Mouse (Mus musculus) forebrain, postnatal 0 days (tissue): ENCODE measurements around the gene Rhoj. TPM values are rescaled to one million over a fixed set of nuclear protein-coding genes. Genes with fewer than 3 reads are reported as not detected.

Source experiments
- ATAC-seq: fragments of 200-750 bp; cut with Nextera tagmentation; 2 replicates; pipeline ENCODE4 v1.8.0; 2017; ENCODE audit warnings: mild to moderate bottlenecking, moderate library complexity
- DNase-seq: peaks from one replicate; pipeline ENCODE4 v3.0.0-alpha.2; 2015
- H3K27ac ChIP-seq: fragments of 300-500 bp; sonication (generic); 2 replicates; pipeline ENCODE4 v1.5.1; 2014; ENCODE audit warnings: low read depth, mild to moderate bottlenecking, antibody characterized with exemption, low read length, moderate library complexity, mixed read lengths
- H3K27me3 ChIP-seq: fragments of 300-500 bp; sonication (generic); 2 replicates; pipeline ENCODE4 v1.6.1; 2014; ENCODE audit warnings: mild to moderate bottlenecking, low read length, mixed read lengths; ENCODE audit not compliant: insufficient read depth
- H3K36me3 ChIP-seq: fragments of 300-500 bp; sonication (generic); 2 replicates; pipeline ENCODE4 v1.6.1; 2014; ENCODE audit warnings: mild to moderate bottlenecking, moderate library complexity; ENCODE audit not compliant: insufficient read depth
- H3K4me1 ChIP-seq: fragments of 300-500 bp; sonication (generic); 2 replicates; pipeline ENCODE4 v1.6.1; 2014; ENCODE audit warnings: antibody characterized with exemption; ENCODE audit not compliant: insufficient read depth
- H3K4me2 ChIP-seq: fragments of 300-500 bp; sonication (generic); 2 replicates; pipeline ENCODE4 v1.6.1; 2014; ENCODE audit warnings: low read depth, mild to moderate bottlenecking, moderate library complexity
- H3K4me3 ChIP-seq: fragments of 300-500 bp; sonication (generic); 2 replicates; pipeline ENCODE4 v1.5.1; 2014; ENCODE audit warnings: low read depth, low read length, mixed read lengths
- H3K9ac ChIP-seq: fragments of 300-500 bp; sonication (generic); 2 replicates; pipeline ENCODE4 v1.6.1; 2014; ENCODE audit warnings: mild to moderate bottlenecking
- H3K9me3 ChIP-seq: fragments of 300-500 bp; sonication (generic); 2 replicates; pipeline ENCODE4 v1.6.1; 2016; ENCODE audit warnings: low read length
- CTCF ChIP-seq: sonication (generic); IDR thresholded peaks from 2 replicates; pipeline ENCODE4 v1.5.1; 2016; ENCODE audit warnings: antibody characterized with exemption, control low read depth, low read depth
- WGBS: fragments of 180-500 bp; shearing (Covaris S2); extraction: QIAGEN DNeasy Blood & Tissue Kit; methylation state at CpG from one replicate; pipeline ENCODE4 v1.1.7; 2014; 5-methylcytosine and 5-hydroxymethylcytosine counted together
- polyA plus RNA-seq: library from polyadenylated mRNA; unstranded; fragments of >200 nt; fragmentation: Nextera tagmentation; extraction: Ambion mirVana; gene quantifications from 2 replicates; pipeline ENCODE4 v1.2.1, GENCODE M21; 2015
- total RNA-seq: library from RNA; depleted of rRNA; stranded (reverse); fragments of >200 nt; gene quantifications from 2 replicates; pipeline ENCODE4 v1.2.3, GENCODE M21; 2014

Gene Rhoj
- total and polyA plus RNA-seq, 2 experiments from 2014 or later, result 11.4 to 11.9 TPM

DNA sequence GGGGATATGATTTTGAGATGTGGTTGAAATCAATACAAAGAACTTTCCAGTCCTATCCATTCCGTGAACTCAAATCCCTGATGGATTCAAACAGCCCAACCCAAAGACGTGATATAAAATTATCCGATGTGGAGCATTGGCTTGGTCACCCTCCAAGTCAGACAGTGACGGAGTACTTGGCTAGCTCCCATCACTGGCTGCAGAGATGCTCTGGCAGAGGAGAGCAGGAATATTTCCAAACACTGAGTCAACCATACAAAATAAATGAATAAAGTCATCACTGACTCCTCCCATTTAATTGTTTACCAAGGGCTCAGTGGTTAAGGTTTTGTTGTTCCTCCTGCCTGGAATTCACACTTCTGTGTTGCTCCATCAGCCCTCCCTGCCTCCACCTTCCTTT, 50.6 kb downstream of the Rhoj start:
- ATAC-seq (no peak), DNase-seq (peak; percentile 19)
- Histone ChIP-seq H3K9ac (no peak overlapping the region), H3K4me2 (no peak overlapping the region), H3K9me3 (no peaks in the 10 kb centered on the region), H3K36me3 (no peaks in the 10 kb centered on the region), H3K27me3 (no peaks in the 10 kb centered on the region), H3K4me1 (no peaks in the 10 kb centered on the region), H3K27ac (no peak overlapping the region), H3K4me3 (no peak overlapping the region)
- 58% methylated on average over 4 of the region's 4 CpGs for WGBS
- no peak for TF ChIP-seq CTCF

DNA sequence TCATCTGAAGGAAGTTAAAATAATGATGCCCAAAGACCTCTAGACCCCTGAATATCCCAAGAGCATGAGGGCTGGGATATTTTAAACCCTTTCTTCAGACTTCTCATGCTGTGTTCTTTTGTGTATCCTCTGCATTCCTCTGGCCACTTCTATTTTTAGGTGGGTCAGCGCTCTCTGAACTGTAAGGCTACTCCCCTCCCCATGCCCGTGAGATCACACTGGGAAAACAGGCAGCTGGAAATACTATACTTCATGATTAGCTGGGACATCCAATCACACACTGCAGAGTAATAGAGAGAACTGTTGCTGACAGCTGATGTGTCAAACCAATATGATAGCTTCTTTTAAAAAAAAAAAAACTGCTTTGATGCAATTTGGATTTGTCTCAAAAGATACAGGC, 51.4 kb downstream of the Rhoj start:
- no peak for ATAC-seq
- Histone ChIP-seq H3K36me3 (no peaks in the 10 kb centered on the region), H3K4me2 (no peak overlapping the region), H3K4me1 (no peaks in the 10 kb centered on the region), H3K27me3 (no peaks in the 10 kb centered on the region), H3K4me3 (no peak overlapping the region), H3K9ac (no peak overlapping the region), H3K9me3 (no peaks in the 10 kb centered on the region), H3K27ac (no peak overlapping the region)
- no peak for DNase-seq
- WGBS, result 66% methylated on average over 2 of the region's 2 CpGs
- TF ChIP-seq CTCF, result no peak

DNA sequence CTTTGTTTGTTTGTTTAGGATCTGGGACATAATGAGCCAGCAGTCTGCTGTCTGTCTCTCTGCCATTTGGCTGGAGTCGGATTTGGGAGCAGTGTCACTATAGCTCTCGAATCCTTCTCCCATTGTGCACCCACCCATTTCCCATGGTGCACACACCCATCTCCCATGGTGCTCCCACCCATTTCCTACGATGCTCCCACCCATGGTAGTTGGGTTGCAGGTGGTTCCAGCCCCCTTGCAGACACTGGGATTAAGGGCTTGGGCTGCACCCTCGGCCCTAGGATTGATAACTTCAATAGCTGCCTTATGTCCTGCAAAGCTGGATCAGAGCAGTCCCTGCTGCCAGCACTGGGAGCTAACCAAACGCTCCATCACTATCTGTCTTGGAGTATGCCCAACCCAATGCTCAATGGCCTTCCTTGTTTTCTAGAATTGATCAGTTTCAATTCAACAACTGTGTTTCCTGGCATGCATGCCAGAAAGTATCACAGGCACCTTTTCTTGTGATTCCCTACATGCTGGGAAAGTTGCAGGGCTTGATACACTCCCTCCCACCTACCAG, 51.9 kb downstream of the Rhoj start:
- H3K9ac ChIP-seq, result no peak overlapping the region

DNA sequence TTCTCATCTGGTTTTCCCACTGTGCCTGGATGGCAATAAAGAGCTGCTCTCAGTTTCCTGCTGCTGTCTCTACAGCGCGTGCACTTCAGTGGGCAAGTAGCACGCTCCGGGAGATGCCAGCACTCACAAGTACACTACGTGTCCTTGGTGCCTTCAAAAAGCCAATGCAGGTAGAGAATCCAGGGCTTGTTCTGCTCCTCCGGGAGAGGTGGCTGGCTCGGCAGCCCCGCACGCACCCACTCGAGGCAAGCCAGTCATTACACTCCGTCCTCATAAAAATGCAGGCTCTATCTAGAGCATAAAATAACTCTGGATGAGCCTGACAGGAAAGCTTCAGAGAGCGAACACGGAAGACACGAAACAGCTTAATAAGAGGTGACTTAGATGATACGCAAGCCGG, 54.3 kb downstream of the Rhoj start:
- no peak for TF ChIP-seq CTCF
- Histone ChIP-seq H3K9ac (no peak overlapping the region), H3K27ac (no peak overlapping the region), H3K4me3 (no peak overlapping the region), H3K4me2 (no peak overlapping the region), H3K9me3 (no peaks in the 10 kb centered on the region), H3K36me3 (no peaks in the 10 kb centered on the region), H3K27me3 (no peaks in the 10 kb centered on the region), H3K4me1 (no peaks in the 10 kb centered on the region)
- DNase-seq (no peak), ATAC-seq (no peak)
- 83% methylated on average over 16 of the region's 16 CpGs for WGBS

More for the DNA sequence above, 51.9 kb downstream of the Rhoj start:
- ATAC-seq, result peak; percentile 23; the same call in 1 of the 2 replicates
- Histone ChIP-seq H3K4me1 (no peaks in the 10 kb centered on the region), H3K4me2 (no peak overlapping the region), H3K9me3 (no peaks in the 10 kb centered on the region), H3K27me3 (no peaks in the 10 kb centered on the region), H3K36me3 (no peaks in the 10 kb centered on the region), H3K27ac (no peak overlapping the region), H3K4me3 (no peak overlapping the region)
- WGBS, result 60% methylated on average over 5 of the region's 5 CpGs
- no peak for TF ChIP-seq CTCF
- DNase-seq, result no peak

DNA sequence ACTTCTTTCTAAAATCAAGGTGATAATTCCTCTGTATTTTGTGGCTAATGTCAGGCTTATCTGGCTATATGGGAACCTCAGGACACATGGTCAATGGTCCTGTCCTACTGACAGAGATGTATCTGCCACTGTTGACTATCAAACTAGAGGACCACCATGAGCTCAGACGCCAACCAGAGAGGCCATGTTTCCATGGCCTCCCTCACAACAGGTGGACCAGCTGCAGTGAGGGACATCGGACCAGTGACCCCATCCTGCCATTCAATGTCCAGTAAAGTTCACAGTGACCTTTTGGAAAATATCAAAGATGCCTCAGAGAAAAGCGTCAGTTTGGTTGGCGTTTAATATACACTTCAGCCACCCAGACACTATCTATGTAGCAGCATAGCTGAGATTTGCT, 56.3 kb downstream of the Rhoj start:
- WGBS, result 95% methylated on average over 4 of the region's 4 CpGs
- no peak overlapping the region for H3K4me3 ChIP-seq
- H3K9me3 ChIP-seq, result no peaks in the 10 kb centered on the region
- H3K4me1 ChIP-seq, result no peaks in the 10 kb centered on the region
- H3K27ac ChIP-seq, result no peak overlapping the region
- TF ChIP-seq CTCF, result no peak
- no peak overlapping the region for H3K9ac ChIP-seq
- H3K4me2 ChIP-seq, result no peak overlapping the region
- ATAC-seq (no peak), DNase-seq (no peak)
- H3K36me3 ChIP-seq, result no peaks in the 10 kb centered on the region
- no peaks in the 10 kb centered on the region for H3K27me3 ChIP-seq

DNA sequence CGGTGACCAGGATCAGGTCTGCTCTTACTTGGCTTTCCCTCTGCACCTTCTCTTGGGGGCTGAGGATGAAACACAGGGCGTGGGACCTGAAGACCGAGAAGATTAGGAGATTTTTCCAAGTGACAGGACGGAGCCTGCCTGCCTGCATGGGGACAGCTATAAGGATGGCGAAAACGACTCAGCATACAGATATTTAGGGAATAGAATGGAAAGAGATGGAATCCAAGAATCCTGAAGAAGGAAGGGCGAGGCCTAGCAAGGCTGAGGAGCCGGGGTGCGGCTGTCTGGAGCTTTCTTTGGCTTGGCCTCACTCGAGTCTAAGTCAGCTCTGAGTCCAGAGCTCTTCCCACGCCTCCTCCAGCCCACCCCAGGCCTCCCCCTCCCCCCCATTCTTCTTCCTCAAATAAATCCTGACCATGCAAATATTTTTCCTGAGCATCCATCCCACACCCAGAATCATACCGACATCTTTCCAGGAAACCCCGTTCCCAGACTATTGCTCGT, 57.6 kb downstream of the Rhoj start:
- H3K4me1 ChIP-seq, result no peaks in the 10 kb centered on the region
- WGBS, result 83% methylated on average over 14 of the region's 14 CpGs
- no peak overlapping the region for H3K4me2 ChIP-seq
- DNase-seq (no peak), ATAC-seq (no peak)
- H3K36me3 ChIP-seq, result no peaks in the 10 kb centered on the region
- H3K27ac ChIP-seq, result no peak overlapping the region
- H3K9me3 ChIP-seq, result no peaks in the 10 kb centered on the region
- H3K4me3 ChIP-seq, result no peak overlapping the region
- H3K27me3 ChIP-seq, result no peaks in the 10 kb centered on the region
- H3K9ac ChIP-seq, result no peak overlapping the region
- TF ChIP-seq CTCF, result no peak

DNA sequence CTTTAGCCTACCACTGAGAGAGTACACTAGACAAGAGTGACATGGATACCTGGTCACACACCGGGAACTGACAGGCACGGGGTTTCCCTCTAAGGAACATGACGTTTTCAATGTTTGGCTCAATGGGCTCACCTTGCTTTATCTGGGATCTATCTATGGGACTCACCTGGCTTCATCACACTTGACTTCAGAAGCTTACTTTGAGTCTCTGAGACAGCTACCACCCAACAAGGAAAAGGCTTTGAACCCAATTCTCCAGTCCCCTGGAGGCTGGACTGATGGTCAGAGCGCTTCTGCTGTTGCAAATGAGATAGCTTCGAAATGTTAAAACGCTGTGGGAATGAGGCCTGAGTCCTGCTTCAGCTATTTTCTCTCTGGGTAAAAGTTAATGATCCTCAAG, 59.2 kb downstream of the Rhoj start:
- 96% methylated on average over 6 of the region's 6 CpGs for WGBS
- no peaks in the 10 kb centered on the region for H3K36me3 ChIP-seq

More for the DNA sequence above, 59.2 kb downstream of the Rhoj start:
- Histone ChIP-seq H3K4me2 (no peak overlapping the region), H3K27ac (no peak overlapping the region), H3K4me3 (no peak overlapping the region), H3K9me3 (no peaks in the 10 kb centered on the region), H3K9ac (no peak overlapping the region), H3K4me1 (no peaks in the 10 kb centered on the region), H3K27me3 (no peaks in the 10 kb centered on the region)
- TF ChIP-seq CTCF, result no peak
- DNase-seq, result no peak
- ATAC-seq, result no peak
